Mouse (Mus musculus): ENCODE data around the gene Hoxd8. TPM values are rescaled to one million over a fixed set of nuclear protein-coding genes. Genes with fewer than 3 reads are reported as not detected.

Hoxd8 gene
- polyA plus RNA-seq, 2 experiments = 0.04 to 0.06 TPM

- no peaks in the 10 kb centered on the region for H3K36me3 ChIP-seq (replicated peaks; ENCODE audit: control insufficient read depth, insufficient read depth, low read depth)
- whole genome bisulfite sequencing (ENCODE audit: insufficient replicate concordance) = 1% methylated on average over 47 of the region's 47 CpGs
- no peak overlapping the region for H3K4me2 ChIP-seq (ENCODE audit: low read depth)
- H3K27me3 ChIP-seq (ENCODE audit: control insufficient read depth, insufficient read depth, low read length) = peaks cover 99% of the 10 kb centered on the region
- TF ChIP-seq EP300 (IDR thresholded peaks at IDR 0.05; ENCODE audit: low read depth) (no peak), CTCF (IDR thresholded peaks at IDR 0.05; ENCODE audit: low read depth) (no peak)
- no peak for DNase-seq (ENCODE audit: low read depth in 3 of 3, low spot score in 3 of 3)
- H3K9ac ChIP-seq (replicated peaks) = no peak overlapping the region
- H3K4me1 ChIP-seq (replicated peaks; ENCODE audit: control insufficient read depth in 2 of 2, insufficient read depth in 2 of 2, low read length in 1 of 2) = no peaks in the 10 kb centered on the region
- no peaks in the 10 kb centered on the region for H3K9me3 ChIP-seq (ENCODE audit: control insufficient read depth, low read length)
- no peak overlapping the region for H3K27ac ChIP-seq
- H3K4me3 ChIP-seq (ENCODE audit: insufficient read depth in 1 of 2, low read depth in 2 of 2, low read length in 2 of 2) = no peak overlapping the region
- ATAC-seq (ENCODE audit: insufficient read depth) = no peak
Observed at GRCm38 (mm10) chr2:74749337-74750121, 45.1 kb downstream of the Hoxd8 start.

GRCm38 (mm10) chr2:74750731-74751250, 46.4 kb downstream of the Hoxd8 start:
- WGBS (ENCODE audit: insufficient replicate concordance) = 27% methylated on average over 5 of the region's 5 CpGs
- Histone ChIP-seq H3K4me3 (ENCODE audit: insufficient read depth in 1 of 2, low read depth in 2 of 2, low read length in 2 of 2) (no peak overlapping the region), H3K27me3 (ENCODE audit: control insufficient read depth, insufficient read depth, low read length) (peaks cover 96% of the 10 kb centered on the region), H3K27ac (no peak overlapping the region), H3K4me2 (ENCODE audit: low read depth) (no peak overlapping the region), H3K9ac (replicated peaks) (no peak overlapping the region), H3K4me1 (replicated peaks; ENCODE audit: control insufficient read depth in 2 of 2, insufficient read depth in 2 of 2, low read length in 1 of 2) (no peaks in the 10 kb centered on the region), H3K9me3 (ENCODE audit: control insufficient read depth, low read length) (no peaks in the 10 kb centered on the region), H3K36me3 (replicated peaks; ENCODE audit: control insufficient read depth, insufficient read depth, low read depth) (no peaks in the 10 kb centered on the region)
- TF ChIP-seq CTCF (IDR thresholded peaks at IDR 0.05; ENCODE audit: low read depth) (no peak), EP300 (IDR thresholded peaks at IDR 0.05; ENCODE audit: low read depth) (no peak)
- DNase-seq (ENCODE audit: low read depth in 3 of 3, low spot score in 3 of 3) (no peak), ATAC-seq (ENCODE audit: insufficient read depth) (no peak)

DNA sequence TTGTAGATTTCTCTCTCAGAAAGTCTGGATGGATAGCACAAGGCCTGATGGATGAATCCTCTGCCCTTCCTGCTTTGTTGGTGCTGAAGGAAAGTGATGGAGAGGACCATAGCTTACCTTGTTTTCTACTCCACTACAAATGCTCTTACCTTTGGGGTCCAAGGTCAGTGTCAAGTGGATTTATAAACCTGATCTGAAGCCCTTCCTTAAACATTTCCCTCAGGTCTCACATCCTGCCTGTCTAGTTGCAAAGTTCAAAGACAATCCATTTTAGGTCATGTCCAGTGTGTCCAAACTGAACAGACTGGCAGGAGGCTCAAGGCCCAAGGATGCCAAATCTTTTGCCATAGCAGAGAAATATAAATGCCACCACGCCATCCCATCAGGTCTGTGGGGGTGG, 47.4 kb downstream of the Hoxd8 start:
- Histone ChIP-seq H3K4me2 (ENCODE audit: low read depth) (no peak overlapping the region), H3K27me3 (ENCODE audit: control insufficient read depth, insufficient read depth, low read length) (peaks cover 85% of the 10 kb centered on the region), H3K27ac (no peak overlapping the region), H3K36me3 (replicated peaks; ENCODE audit: control insufficient read depth, insufficient read depth, low read depth) (no peaks in the 10 kb centered on the region), H3K4me3 (ENCODE audit: insufficient read depth in 1 of 2, low read depth in 2 of 2, low read length in 2 of 2) (no peak overlapping the region), H3K9me3 (ENCODE audit: control insufficient read depth, low read length) (no peaks in the 10 kb centered on the region), H3K4me1 (replicated peaks; ENCODE audit: control insufficient read depth in 2 of 2, insufficient read depth in 2 of 2, low read length in 1 of 2) (no peaks in the 10 kb centered on the region), H3K9ac (replicated peaks) (no peak overlapping the region)
- no peak for ATAC-seq (ENCODE audit: insufficient read depth)
- TF ChIP-seq EP300 (IDR thresholded peaks at IDR 0.05; ENCODE audit: low read depth) = no peak
- no peak for TF ChIP-seq CTCF (IDR thresholded peaks at IDR 0.05; ENCODE audit: low read depth)
- 32% methylated on average over 1 of the region's 1 CpGs for WGBS (ENCODE audit: insufficient replicate concordance)
- DNase-seq (ENCODE audit: low read depth in 3 of 3, low spot score in 3 of 3) = no peak

DNA sequence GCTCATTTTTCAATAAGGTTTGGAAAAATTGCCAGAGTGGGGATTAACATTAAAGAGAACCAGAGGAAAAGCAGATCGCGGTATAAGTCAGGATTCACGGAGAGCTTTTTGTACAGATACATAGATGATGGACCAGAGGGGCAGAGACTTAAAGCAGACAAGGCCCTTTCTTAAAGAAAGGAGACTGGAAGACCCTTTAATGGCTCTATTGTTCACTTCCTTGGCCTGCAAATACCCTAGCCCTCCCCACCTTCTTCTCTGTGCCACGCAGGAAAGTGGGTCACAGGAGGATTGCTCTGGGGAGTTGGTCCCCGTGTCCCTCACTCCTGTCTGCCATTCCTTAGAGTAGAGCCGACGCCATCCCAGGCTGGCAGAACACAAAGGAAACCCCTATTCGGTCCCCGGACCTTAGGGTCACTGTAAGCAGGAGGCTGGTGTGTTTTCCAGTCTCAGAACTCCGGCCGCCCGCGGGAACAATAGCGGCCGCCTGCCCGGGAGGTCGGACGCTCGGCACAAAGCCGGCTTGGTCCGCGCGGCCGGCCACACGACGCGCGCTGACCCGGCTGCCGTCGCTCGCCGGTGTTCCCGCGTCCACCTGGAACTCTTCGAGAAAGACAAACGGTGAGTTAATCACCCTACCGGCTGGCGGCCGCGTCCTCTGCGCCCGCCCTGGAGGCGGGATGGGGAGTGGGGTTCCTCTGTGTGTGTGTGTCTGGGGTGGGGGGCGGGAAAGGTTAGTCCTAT, 48.2 kb downstream of the Hoxd8 start:
- ATAC-seq (ENCODE audit: insufficient read depth) (no peak), DNase-seq (ENCODE audit: low read depth in 3 of 3, low spot score in 3 of 3) (no peak)
- Histone ChIP-seq H3K36me3 (replicated peaks; ENCODE audit: control insufficient read depth, insufficient read depth, low read depth) (no peaks in the 10 kb centered on the region), H3K9ac (replicated peaks) (no peak overlapping the region), H3K9me3 (ENCODE audit: control insufficient read depth, low read length) (no peaks in the 10 kb centered on the region), H3K27me3 (ENCODE audit: control insufficient read depth, insufficient read depth, low read length) (peaks cover 78% of the 10 kb centered on the region), H3K4me2 (ENCODE audit: low read depth) (no peak overlapping the region), H3K4me1 (replicated peaks; ENCODE audit: control insufficient read depth in 2 of 2, insufficient read depth in 2 of 2, low read length in 1 of 2) (no peaks in the 10 kb centered on the region), H3K4me3 (ENCODE audit: insufficient read depth in 1 of 2, low read depth in 2 of 2, low read length in 2 of 2) (no peak overlapping the region), H3K27ac (no peak overlapping the region)
- 4% methylated on average over 45 of the region's 45 CpGs for WGBS (ENCODE audit: insufficient replicate concordance)
- TF ChIP-seq CTCF (IDR thresholded peaks at IDR 0.05; ENCODE audit: low read depth) = no peak
- TF ChIP-seq EP300 (IDR thresholded peaks at IDR 0.05; ENCODE audit: low read depth) = no peak

GRCm38 (mm10) chr2:74753175-74753523, 48.7 kb downstream of the Hoxd8 start:
- no peak overlapping the region for H3K4me3 ChIP-seq (ENCODE audit: insufficient read depth in 1 of 2, low read depth in 2 of 2, low read length in 2 of 2)
- no peak for ATAC-seq (ENCODE audit: insufficient read depth)

More at GRCm38 (mm10) chr2:74753175-74753523, 48.7 kb downstream of the Hoxd8 start:
- no peaks in the 10 kb centered on the region for H3K4me1 ChIP-seq (replicated peaks; ENCODE audit: control insufficient read depth in 2 of 2, insufficient read depth in 2 of 2, low read length in 1 of 2)
- peaks cover 73% of the 10 kb centered on the region for H3K27me3 ChIP-seq (ENCODE audit: control insufficient read depth, insufficient read depth, low read length)
- no peak overlapping the region for H3K27ac ChIP-seq
- no peaks in the 10 kb centered on the region for H3K9me3 ChIP-seq (ENCODE audit: control insufficient read depth, low read length)
- WGBS (ENCODE audit: insufficient replicate concordance) = 0% methylated on average over 22 of the region's 25 CpGs
- TF ChIP-seq CTCF (IDR thresholded peaks at IDR 0.05; ENCODE audit: low read depth) (no peak), EP300 (IDR thresholded peaks at IDR 0.05; ENCODE audit: low read depth) (no peak)
- H3K36me3 ChIP-seq (replicated peaks; ENCODE audit: control insufficient read depth, insufficient read depth, low read depth) = no peaks in the 10 kb centered on the region
- DNase-seq (ENCODE audit: low read depth in 3 of 3, low spot score in 3 of 3) = no peak
- H3K9ac ChIP-seq (replicated peaks) = no peak overlapping the region
- no peak overlapping the region for H3K4me2 ChIP-seq (ENCODE audit: low read depth)

Data from liver, embryonic 14.5 days (tissue).